Mouse (Mus musculus): ENCODE measurements around the gene Hoxa2. TPM values are rescaled to one million over a fixed set of nuclear protein-coding genes. Genes with fewer than 3 reads are reported as not detected.

Hoxa2 gene
- total and polyA plus RNA-seq, 2 experiments from 2014 or later, result 0.42 TPM; not detected in 1

GRCm38 (mm10) chr6:52185834-52186233 is 21.2 kb upstream of the Hoxa2 start:
- ATAC-seq (ENCODE audit: insufficient read depth, low read depth) (no peak), DNase-seq (ENCODE audit: low spot score) (no peak)
- Histone ChIP-seq H3K27ac (ENCODE audit: low read depth) (no peak overlapping the region), H3K36me3 (replicated peaks; ENCODE audit: control insufficient read depth, insufficient read depth, low read length) (no peaks in the 10 kb centered on the region), H3K9ac (replicated peaks; ENCODE audit: low read depth, low read length) (no peak overlapping the region), H3K27me3 (ENCODE audit: control insufficient read depth, insufficient read depth, low read length) (peaks cover 100% of the 10 kb centered on the region), H3K4me1 (ENCODE audit: control insufficient read depth, insufficient read depth) (no peaks in the 10 kb centered on the region), H3K4me3 (ENCODE audit: low read depth, low read length) (no peak overlapping the region), H3K9me3 (replicated peaks; ENCODE audit: control insufficient read depth, low read length) (no peaks in the 10 kb centered on the region), H3K4me2 (ENCODE audit: low read depth, low read length) (no peak overlapping the region)
- WGBS, result 19% methylated on average over 3 of the region's 3 CpGs
- TF ChIP-seq EP300 (IDR thresholded peaks at IDR 0.05; ENCODE audit: low read depth), result no peak
- TF ChIP-seq CTCF (IDR thresholded peaks at IDR 0.05; ENCODE audit: low read depth), result no peak

- no peak for DNase-seq (ENCODE audit: low spot score)
- Histone ChIP-seq H3K27me3 (ENCODE audit: control insufficient read depth, insufficient read depth, low read length) (peaks cover 100% of the 10 kb centered on the region), H3K9me3 (replicated peaks; ENCODE audit: control insufficient read depth, low read length) (no peaks in the 10 kb centered on the region), H3K9ac (replicated peaks; ENCODE audit: low read depth, low read length) (no peak overlapping the region), H3K36me3 (replicated peaks; ENCODE audit: control insufficient read depth, insufficient read depth, low read length) (no peaks in the 10 kb centered on the region), H3K4me3 (ENCODE audit: low read depth, low read length) (no peak overlapping the region), H3K4me2 (ENCODE audit: low read depth, low read length) (no peak overlapping the region), H3K4me1 (ENCODE audit: control insufficient read depth, insufficient read depth) (no peaks in the 10 kb centered on the region), H3K27ac (ENCODE audit: low read depth) (no peak overlapping the region)
- no peak for ATAC-seq (ENCODE audit: insufficient read depth, low read depth)
- no peak for TF ChIP-seq CTCF (IDR thresholded peaks at IDR 0.05; ENCODE audit: low read depth)
- no peak for TF ChIP-seq EP300 (IDR thresholded peaks at IDR 0.05; ENCODE audit: low read depth)
- WGBS, result 6% methylated on average over 19 of the region's 19 CpGs
Measured at GRCm38 (mm10) chr6:52185222-52185621, 20.6 kb upstream of the Hoxa2 start.

GRCm38 (mm10) chr6:52184668-52185067 is 20.0 kb upstream of the Hoxa2 start:
- H3K4me2 ChIP-seq (ENCODE audit: low read depth, low read length), result no peak overlapping the region
- H3K27ac ChIP-seq (ENCODE audit: low read depth), result no peak overlapping the region
- DNase-seq (ENCODE audit: low spot score), result no peak
- H3K9me3 ChIP-seq (replicated peaks; ENCODE audit: control insufficient read depth, low read length), result no peaks in the 10 kb centered on the region
- WGBS, result 6% methylated on average over 6 of the region's 6 CpGs
- H3K36me3 ChIP-seq (replicated peaks; ENCODE audit: control insufficient read depth, insufficient read depth, low read length), result no peaks in the 10 kb centered on the region
- TF ChIP-seq CTCF (IDR thresholded peaks at IDR 0.05; ENCODE audit: low read depth), result no peak
- no peak for TF ChIP-seq EP300 (IDR thresholded peaks at IDR 0.05; ENCODE audit: low read depth)
- H3K4me1 ChIP-seq (ENCODE audit: control insufficient read depth, insufficient read depth), result no peaks in the 10 kb centered on the region
- ATAC-seq (ENCODE audit: insufficient read depth, low read depth), result no peak
- peaks cover 100% of the 10 kb centered on the region for H3K27me3 ChIP-seq (ENCODE audit: control insufficient read depth, insufficient read depth, low read length)
- no peak overlapping the region for H3K9ac ChIP-seq (replicated peaks; ENCODE audit: low read depth, low read length)
- no peak overlapping the region for H3K4me3 ChIP-seq (ENCODE audit: low read depth, low read length)

- TF ChIP-seq EP300 (IDR thresholded peaks at IDR 0.05; ENCODE audit: low read depth) (no peak), CTCF (IDR thresholded peaks at IDR 0.05; ENCODE audit: low read depth) (no peak)
- Histone ChIP-seq H3K27ac (ENCODE audit: low read depth) (no peak overlapping the region), H3K27me3 (ENCODE audit: control insufficient read depth, insufficient read depth, low read length) (peaks cover 100% of the 10 kb centered on the region), H3K9ac (replicated peaks; ENCODE audit: low read depth, low read length) (no peak overlapping the region), H3K4me3 (ENCODE audit: low read depth, low read length) (no peak overlapping the region), H3K4me2 (ENCODE audit: low read depth, low read length) (no peak overlapping the region), H3K9me3 (replicated peaks; ENCODE audit: control insufficient read depth, low read length) (no peaks in the 10 kb centered on the region), H3K36me3 (replicated peaks; ENCODE audit: control insufficient read depth, insufficient read depth, low read length) (no peaks in the 10 kb centered on the region), H3K4me1 (ENCODE audit: control insufficient read depth, insufficient read depth) (no peaks in the 10 kb centered on the region)
- ATAC-seq (ENCODE audit: insufficient read depth, low read depth), result no peak
- 18% methylated on average over 10 of the region's 10 CpGs for WGBS
- no peak for DNase-seq (ENCODE audit: low spot score)
Measured at GRCm38 (mm10) chr6:52183311-52184080, 18.9 kb upstream of the Hoxa2 start.

GRCm38 (mm10) chr6:52182793-52183192 is 18.2 kb upstream of the Hoxa2 start:
- Histone ChIP-seq H3K4me2 (ENCODE audit: low read depth, low read length) (no peak overlapping the region), H3K27me3 (ENCODE audit: control insufficient read depth, insufficient read depth, low read length) (peaks cover 100% of the 10 kb centered on the region), H3K4me1 (ENCODE audit: control insufficient read depth, insufficient read depth) (no peaks in the 10 kb centered on the region), H3K27ac (ENCODE audit: low read depth) (no peak overlapping the region), H3K9ac (replicated peaks; ENCODE audit: low read depth, low read length) (no peak overlapping the region), H3K4me3 (ENCODE audit: low read depth, low read length) (no peak overlapping the region), H3K9me3 (replicated peaks; ENCODE audit: control insufficient read depth, low read length) (no peaks in the 10 kb centered on the region), H3K36me3 (replicated peaks; ENCODE audit: control insufficient read depth, insufficient read depth, low read length) (no peaks in the 10 kb centered on the region)
- TF ChIP-seq EP300 (IDR thresholded peaks at IDR 0.05; ENCODE audit: low read depth), result no peak
- no peak for TF ChIP-seq CTCF (IDR thresholded peaks at IDR 0.05; ENCODE audit: low read depth)
- DNase-seq (ENCODE audit: low spot score), result no peak
- 19% methylated on average over 1 of the region's 1 CpGs for WGBS
- ATAC-seq (ENCODE audit: insufficient read depth, low read depth), result no peak

- Histone ChIP-seq H3K4me3 (ENCODE audit: low read depth, low read length) (no peak overlapping the region), H3K27ac (ENCODE audit: low read depth) (no peak overlapping the region), H3K27me3 (ENCODE audit: control insufficient read depth, insufficient read depth, low read length) (peaks cover 99% of the 10 kb centered on the region), H3K9me3 (replicated peaks; ENCODE audit: control insufficient read depth, low read length) (no peaks in the 10 kb centered on the region), H3K4me2 (ENCODE audit: low read depth, low read length) (no peak overlapping the region), H3K9ac (replicated peaks; ENCODE audit: low read depth, low read length) (no peak overlapping the region), H3K36me3 (replicated peaks; ENCODE audit: control insufficient read depth, insufficient read depth, low read length) (no peaks in the 10 kb centered on the region), H3K4me1 (ENCODE audit: control insufficient read depth, insufficient read depth) (no peaks in the 10 kb centered on the region)
- DNase-seq (ENCODE audit: low spot score) (no peak), ATAC-seq (ENCODE audit: insufficient read depth, low read depth) (no peak)
- no peak for TF ChIP-seq EP300 (IDR thresholded peaks at IDR 0.05; ENCODE audit: low read depth)
- TF ChIP-seq CTCF (IDR thresholded peaks at IDR 0.05; ENCODE audit: low read depth), result no peak
- 29% methylated on average over 2 of the region's 2 CpGs for WGBS
Measured at GRCm38 (mm10) chr6:52182030-52182429, 17.4 kb upstream of the Hoxa2 start.

Data from heart, postnatal 0 days (tissue).